Mouse (Mus musculus) lung, postnatal 0 days (tissue): Measurements from ENCODE around the gene Gm20481. TPM values are rescaled to one million over a fixed set of nuclear protein-coding genes. Genes with fewer than 3 reads are reported as not detected.
"Not testable (repeated sequence)": the region's sequence is repeated elsewhere in the genome, so short reads cannot be mapped to it uniquely, and the experiment has no call there.

Experiments used
- ATAC-seq: fragments of 200-750 bp; cut with Nextera tagmentation; 2 replicates; pipeline ENCODE4 v1.8.0; 2017; ENCODE audit warnings: moderate library complexity
- DNase-seq: peaks from one replicate; pipeline ENCODE4 v3.0.0-alpha.2; 2016; ENCODE audit warnings: low spot score
- H3K27ac ChIP-seq: fragments of 300-500 bp; sonication (generic); 2 replicates; pipeline ENCODE4 v1.5.1; 2014; ENCODE audit warnings: antibody characterized with exemption, mild to moderate bottlenecking, low read length, mixed read lengths
- H3K27me3 ChIP-seq: fragments of 300-500 bp; sonication (generic); replicated peaks from 2 replicates; pipeline ENCODE4 v1.6.1; 2014; ENCODE audit warnings: low read length, mixed read lengths; ENCODE audit not compliant: insufficient read depth
- H3K36me3 ChIP-seq: fragments of 300-500 bp; sonication (generic); 2 replicates; pipeline ENCODE4 v1.6.1; 2014; ENCODE audit warnings: low read length, mixed read lengths; ENCODE audit not compliant: insufficient read depth
- H3K4me1 ChIP-seq: fragments of 300-500 bp; sonication (generic); 2 replicates; pipeline ENCODE4 v1.6.1; 2014; ENCODE audit warnings: antibody characterized with exemption, low read depth, low read length, mixed read lengths; ENCODE audit not compliant: insufficient read depth
- H3K4me2 ChIP-seq: fragments of 300-500 bp; sonication (generic); replicated peaks from 2 replicates; pipeline ENCODE4 v1.6.1; 2014; ENCODE audit warnings: low read depth, mild to moderate bottlenecking, low read length, moderate library complexity, mixed read lengths
- H3K4me3 ChIP-seq: fragments of 300-500 bp; sonication (generic); 2 replicates; pipeline ENCODE4 v1.5.1; 2014; ENCODE audit warnings: low read depth, low read length
- H3K9ac ChIP-seq: fragments of 300-500 bp; sonication (generic); replicated peaks from 2 replicates; pipeline ENCODE4 v1.6.1; 2014; ENCODE audit warnings: low read depth, mild to moderate bottlenecking
- H3K9me3 ChIP-seq: fragments of 300-500 bp; sonication (generic); 2 replicates; pipeline ENCODE4 v1.6.1; 2016; ENCODE audit warnings: low read length, mixed read lengths
- CTCF ChIP-seq: IDR thresholded peaks from 2 replicates; pipeline ENCODE4 v1.5.1; 2016; ENCODE audit warnings: antibody characterized with exemption, mild to moderate bottlenecking
- EP300 ChIP-seq: IDR thresholded peaks from 2 replicates; pipeline ENCODE4 v1.6.1; 2016; ENCODE audit warnings: antibody characterized with exemption, mild to moderate bottlenecking, control low read depth
- WGBS: fragments of 180-500 bp; shearing (Covaris S2); extraction: QIAGEN DNeasy Blood & Tissue Kit; methylation state at CpG from one replicate; pipeline ENCODE4 v1.1.7; 2014; 5-methylcytosine and 5-hydroxymethylcytosine counted together
- polyA plus RNA-seq: library from polyadenylated mRNA; unstranded; fragments of >200 nt; fragmentation: Nextera tagmentation; extraction: Ambion mirVana; gene quantifications from 2 replicates; pipeline ENCODE4 v1.2.1, GENCODE M21; 2015

The Gm20481 gene
- polyA plus RNA-seq, 1 experiment from 2014 or later: not detected

GRCm38 (mm10) chr17:35001452-35002152, 31.9 kb downstream of the Gm20481 start:
- TF ChIP-seq CTCF (no peak), EP300 (no peak)
- DNase-seq (peak; percentile 76), ATAC-seq (peak; percentile 9)
- Histone ChIP-seq H3K4me2 (peak overlapping the region; percentile 99), H3K27me3 (no peaks in the 10 kb centered on the region), H3K4me1 (peaks cover 21% of the 10 kb centered on the region), H3K9ac (peak overlapping the region; percentile 82), H3K4me3 (peak overlapping the region; percentile 81), H3K27ac (peak overlapping the region; percentile 98), H3K36me3 (no peaks in the 10 kb centered on the region), H3K9me3 (no peaks in the 10 kb centered on the region)
- under 1% methylated on average over 35 of the region's 35 CpGs for whole genome bisulfite sequencing

GRCm38 (mm10) chr17:35002153-35002865, 32.6 kb downstream of the Gm20481 start:
- Histone ChIP-seq H3K27ac (peak overlapping the region; percentile 98), H3K9me3 (no peaks in the 10 kb centered on the region), H3K9ac (peak overlapping the region; percentile 82), H3K4me2 (peak overlapping the region; percentile 99), H3K4me3 (peak overlapping the region; percentile 81; the same call in 1 of the 2 replicates), H3K36me3 (no peaks in the 10 kb centered on the region), H3K27me3 (no peaks in the 10 kb centered on the region), H3K4me1 (peaks cover 21% of the 10 kb centered on the region)
- DNase-seq: no peak
- TF ChIP-seq CTCF: no peak
- TF ChIP-seq EP300: no peak
- no peak for ATAC-seq
- WGBS: 3% methylated on average over 12 of the region's 12 CpGs

DNA sequence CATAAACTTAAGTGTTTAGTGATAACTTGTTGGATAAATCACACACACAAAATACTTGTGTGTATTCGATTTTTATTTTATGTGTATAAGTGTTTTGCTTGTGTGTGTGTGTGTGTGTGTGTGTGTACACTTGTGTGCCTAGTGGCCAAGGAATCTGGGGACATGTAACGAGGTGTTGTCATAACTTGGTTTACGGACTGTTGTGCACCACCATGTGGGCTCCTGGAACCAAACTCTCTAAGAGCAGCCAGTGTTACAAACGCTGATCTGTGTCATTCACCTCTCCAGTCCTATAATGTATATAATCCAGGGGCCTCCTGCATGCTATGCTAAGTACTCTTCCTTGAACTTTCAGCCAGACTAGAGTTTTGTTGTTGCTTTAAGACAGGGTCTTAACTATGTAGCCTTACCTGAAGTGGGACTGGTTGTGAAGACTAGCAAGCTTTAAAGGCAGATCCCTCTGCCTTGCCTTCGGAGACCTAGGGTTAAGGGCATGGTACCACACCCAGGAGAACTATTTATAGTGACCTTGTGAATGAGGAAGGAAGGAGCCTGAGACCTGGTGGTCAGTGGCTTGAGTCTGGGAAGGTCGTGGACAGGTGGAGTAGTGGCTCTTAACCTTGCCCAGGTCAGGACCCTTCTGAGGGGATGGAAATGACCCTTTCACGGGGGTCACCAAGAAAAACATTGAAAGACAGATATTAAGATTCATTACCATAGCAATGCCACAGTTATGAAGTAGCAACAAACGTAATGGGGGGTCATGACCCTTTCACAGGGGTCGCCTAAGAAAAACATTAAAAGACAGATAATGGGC, 33.5 kb downstream of the Gm20481 start:
- ATAC-seq (no peak), DNase-seq (no peak)
- Histone ChIP-seq H3K27me3 (no peaks in the 10 kb centered on the region), H3K27ac (no peak overlapping the region), H3K9me3 (no peaks in the 10 kb centered on the region), H3K4me3 (no peak overlapping the region), H3K4me1 (peaks cover 21% of the 10 kb centered on the region), H3K36me3 (no peaks in the 10 kb centered on the region), H3K9ac (0 out of 2 replicates have a peak overlapping the region, but pooled peaks have one; percentile 16), H3K4me2 (peak overlapping the region; percentile 99; the same call in 1 of the 2 replicates)
- TF ChIP-seq EP300 (no peak), CTCF (no peak)
- WGBS: 47% methylated on average over 9 of the region's 9 CpGs

DNA sequence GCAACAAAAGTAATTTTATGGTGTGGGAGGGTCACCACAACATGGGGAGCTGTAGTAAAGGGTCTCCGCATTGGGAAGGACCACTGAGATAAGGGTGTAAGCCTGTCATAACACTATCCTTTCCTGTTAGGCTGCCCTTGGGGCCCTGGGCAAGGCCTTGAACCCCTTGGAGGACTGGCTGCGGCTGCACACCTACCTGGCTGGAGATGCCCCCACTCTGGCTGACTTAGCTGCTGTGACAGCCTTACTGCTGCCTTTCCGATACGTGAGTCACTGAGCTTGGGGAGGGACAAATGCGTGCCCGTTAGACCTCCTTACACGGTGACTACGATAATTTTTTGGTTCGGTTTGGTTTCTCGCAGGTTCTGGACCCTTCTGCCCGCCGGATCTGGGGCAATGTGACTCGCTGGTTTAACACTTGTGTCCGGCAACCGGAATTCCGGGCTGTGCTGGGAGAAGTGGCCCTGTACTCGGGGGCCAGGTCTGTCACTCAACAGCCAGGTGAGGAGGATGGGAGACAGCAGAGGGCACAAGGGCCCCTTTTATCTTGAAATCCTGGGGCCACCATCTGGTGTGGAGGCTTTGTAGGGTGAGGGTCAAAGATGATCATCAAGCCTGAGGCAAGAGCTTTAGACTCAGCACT, 34.5 kb downstream of the Gm20481 start:
- no peaks in the 10 kb centered on the region for H3K27me3 ChIP-seq
- peaks cover 21% of the 10 kb centered on the region for H3K4me1 ChIP-seq
- no peak overlapping the region for H3K9ac ChIP-seq
- no peaks in the 10 kb centered on the region for H3K36me3 ChIP-seq
- 90% methylated on average over 17 of the region's 17 CpGs for WGBS
- ATAC-seq: no peak
- TF ChIP-seq CTCF: no peak
- no peak for TF ChIP-seq EP300
- no peak for DNase-seq
- no peak overlapping the region for H3K4me2 ChIP-seq
- H3K9me3 ChIP-seq: no peaks in the 10 kb centered on the region
- H3K4me3 ChIP-seq: no peak overlapping the region
- H3K27ac ChIP-seq: no peak overlapping the region

- TF ChIP-seq CTCF: no peak
- TF ChIP-seq EP300: no peak
- Histone ChIP-seq H3K27me3 (no peaks in the 10 kb centered on the region), H3K9ac (no peak overlapping the region), H3K36me3 (no peaks in the 10 kb centered on the region), H3K27ac (no peak overlapping the region), H3K9me3 (no peaks in the 10 kb centered on the region), H3K4me1 (peaks cover 15% of the 10 kb centered on the region), H3K4me3 (no peak overlapping the region), H3K4me2 (no peak overlapping the region)
- DNase-seq: no peak
- no peak for ATAC-seq
- 89% methylated on average over 10 of the region's 10 CpGs for WGBS
These were observed 35.4 kb downstream of the Gm20481 start for GRCm38 (mm10) chr17:35005158-35005557.

GRCm38 (mm10) chr17:35005902-35006301, 36.2 kb downstream of the Gm20481 start:
- ATAC-seq, H3K27ac ChIP-seq, H3K9ac ChIP-seq, DNase-seq, H3K4me3 ChIP-seq, H3K27me3 ChIP-seq, H3K36me3 ChIP-seq, H3K4me2 ChIP-seq, H3K9me3 ChIP-seq: not testable (repeated sequence)
- 89% methylated on average over 4 of the region's 5 CpGs for WGBS
- H3K4me1 ChIP-seq: peaks cover 15% of the 10 kb centered on the region
